Mouse (Mus musculus) layer of hippocampus, adult 11-12 months (tissue): Measurements from ENCODE around the gene Prpf19.
A peak's percentile ranks its signal among the peaks of the same experiment; 100 is the strongest.

ENCODE experiments used
- DNase-seq: peaks from one replicate; pipeline ENCODE4 v3.0.0; 2022; ENCODE audit warnings: low spot score

Gene Prpf19

GRCm38 (mm10) chr19:10895708-10896107 is 677 bp downstream of the Prpf19 start:
- no peak for DNase-seq

- DNase-seq: no peak
Measured at GRCm38 (mm10) chr19:10896849-10897248, 1.8 kb downstream of the Prpf19 start.

- DNase-seq: no peak
Measured at GRCm38 (mm10) chr19:10897491-10897890, 2.5 kb downstream of the Prpf19 start.

GRCm38 (mm10) chr19:10900315-10900714 is 5.3 kb downstream of the Prpf19 start:
- DNase-seq: no peak

GRCm38 (mm10) chr19:10901046-10901445 is 6.0 kb downstream of the Prpf19 start:
- DNase-seq: no peak

GRCm38 (mm10) chr19:10904512-10904911 is 9.5 kb downstream of the Prpf19 start:
- DNase-seq: no peak

GRCm38 (mm10) chr19:10904927-10905727 is 10.1 kb downstream of the Prpf19 start:
- DNase-seq: peak; percentile 75

- DNase-seq: no peak
Measured at GRCm38 (mm10) chr19:10905728-10906000, 10.6 kb downstream of the Prpf19 start.

GRCm38 (mm10) chr19:10907891-10908290 is 12.9 kb downstream of the Prpf19 start:
- DNase-seq: peak; percentile 68

GRCm38 (mm10) chr19:10909087-10909721 is 14.2 kb downstream of the Prpf19 start:
- no peak for DNase-seq

GRCm38 (mm10) chr19:10914291-10914690 is 19.3 kb downstream of the Prpf19 start:
- no peak for DNase-seq

GRCm38 (mm10) chr19:10914870-10915269 is 19.8 kb downstream of the Prpf19 start:
- DNase-seq: no peak

- no peak for DNase-seq
Measured at GRCm38 (mm10) chr19:10916506-10916905, 21.5 kb downstream of the Prpf19 start.

GRCm38 (mm10) chr19:10918321-10918991 is 23.4 kb downstream of the Prpf19 start:
- no peak for DNase-seq

GRCm38 (mm10) chr19:10920532-10920931 is 25.5 kb downstream of the Prpf19 start, which contains the start of gene Zp1:
TSS of gene Zp1 (minus strand) at chr19:10920632.
- no peak for DNase-seq

GRCm38 (mm10) chr19:10921058-10921457 is 26.0 kb downstream of the Prpf19 start:
- no peak for DNase-seq

GRCm38 (mm10) chr19:10924220-10924619 is 29.2 kb downstream of the Prpf19 start:
- DNase-seq: no peak

GRCm38 (mm10) chr19:10926123-10926621 is 31.1 kb downstream of the Prpf19 start:
- no peak for DNase-seq

GRCm38 (mm10) chr19:10926666-10927065 is 31.6 kb downstream of the Prpf19 start:
- no peak for DNase-seq

- DNase-seq: no peak
Measured at GRCm38 (mm10) chr19:10930641-10931040, 35.6 kb downstream of the Prpf19 start.

GRCm38 (mm10) chr19:10935029-10935428 is 40.0 kb downstream of the Prpf19 start:
- DNase-seq: no peak

GRCm38 (mm10) chr19:10936077-10936476 is 41.0 kb downstream of the Prpf19 start:
- no peak for DNase-seq

- no peak for DNase-seq
Measured at GRCm38 (mm10) chr19:10937110-10937563, 42.1 kb downstream of the Prpf19 start, which contains the start of gene Ptgdr2. TSS of gene Ptgdr2 (plus strand) at chr19:10937160.
